Mouse (Mus musculus) C2C12 (cell line): ENCODE results near the gene Ano10.

Experiments used
- CTCF ChIP-seq: IDR thresholded peaks from one replicate; pipeline ENCODE4 v1.5.1; 2011; ENCODE audit not compliant: control insufficient read depth, insufficient read depth, insufficient read length
- MYOG ChIP-seq: IDR thresholded peaks from one replicate; pipeline ENCODE4 v1.6.1; 2011; ENCODE audit not compliant: control insufficient read depth, insufficient read length; ENCODE audit errors: extremely low read depth
- USF1 ChIP-seq: IDR thresholded peaks from one replicate; pipeline ENCODE4 v1.6.1; 2011; ENCODE audit warnings: low read depth, mild to moderate bottlenecking, control low read depth, moderate library complexity

GRCm38 (mm10) chr9:122273879-122274278, 20.3 kb downstream of the Ano10 start:
- no peak for TF ChIP-seq CTCF
- TF ChIP-seq USF1 = no peak
- no peak for TF ChIP-seq MYOG
